Mouse (Mus musculus): ENCODE measurements at regions not wholly inside any gene's neighbourhood (a gene's known extent, or its start where the extent isn't known, plus 50 kb on each side); places are given as distances from the start of the nearest gene placed in this dataset.
A peak's percentile ranks its signal among the peaks of the same experiment; 100 is the strongest.

DNA sequence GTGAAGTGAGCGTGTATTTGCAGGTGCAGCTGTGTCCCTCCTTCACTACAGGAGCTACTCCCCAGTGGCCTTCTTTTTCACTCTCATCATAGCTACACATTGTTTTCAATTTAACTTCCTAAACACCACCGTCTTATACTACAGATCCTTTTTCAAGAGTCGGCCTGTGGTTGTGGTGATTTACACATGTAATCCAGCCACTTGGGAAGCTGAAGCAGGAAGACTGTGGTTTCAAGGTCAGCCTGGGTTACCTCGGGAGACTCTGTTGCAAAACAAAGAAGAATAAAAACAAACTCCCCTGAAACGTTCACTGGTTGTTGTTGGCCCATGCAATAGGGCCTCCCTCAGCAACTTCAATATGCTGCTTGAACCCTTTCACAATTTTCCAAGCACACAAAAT lies 153.8 kb upstream of the Kcnh8 start:
- 67% methylated on average over 5 of the region's 5 CpGs for WGBS
- ATAC-seq (ENCODE audit: low FRiP score, low read depth) = no peak
- Histone ChIP-seq H3K9me3 (ENCODE audit: control insufficient read depth, low read length) (no peaks in the 10 kb centered on the region), H3K27ac (replicated peaks; ENCODE audit: low read depth, low read length) (no peak overlapping the region), H3K36me3 (ENCODE audit: control insufficient read depth, insufficient read depth, low read length) (no peaks in the 10 kb centered on the region), H3K4me2 (replicated peaks; ENCODE audit: low read depth, low read length, severe bottlenecking) (no peak overlapping the region), H3K9ac (ENCODE audit: low read depth, low read length, severe bottlenecking) (no peak overlapping the region), H3K4me1 (ENCODE audit: control insufficient read depth, insufficient read depth, low read length) (no peaks in the 10 kb centered on the region), H3K27me3 (ENCODE audit: control insufficient read depth, insufficient read depth, low read length) (no peaks in the 10 kb centered on the region), H3K4me3 (replicated peaks; ENCODE audit: low read length) (no peak overlapping the region)
- TF ChIP-seq POLR2A (IDR thresholded peaks at IDR 0.05; ENCODE audit: borderline replicate concordance, extremely low read depth, insufficient read depth, insufficient read length) = no peak
- no peak for DNase-seq (ENCODE audit: low spot score)

DNA sequence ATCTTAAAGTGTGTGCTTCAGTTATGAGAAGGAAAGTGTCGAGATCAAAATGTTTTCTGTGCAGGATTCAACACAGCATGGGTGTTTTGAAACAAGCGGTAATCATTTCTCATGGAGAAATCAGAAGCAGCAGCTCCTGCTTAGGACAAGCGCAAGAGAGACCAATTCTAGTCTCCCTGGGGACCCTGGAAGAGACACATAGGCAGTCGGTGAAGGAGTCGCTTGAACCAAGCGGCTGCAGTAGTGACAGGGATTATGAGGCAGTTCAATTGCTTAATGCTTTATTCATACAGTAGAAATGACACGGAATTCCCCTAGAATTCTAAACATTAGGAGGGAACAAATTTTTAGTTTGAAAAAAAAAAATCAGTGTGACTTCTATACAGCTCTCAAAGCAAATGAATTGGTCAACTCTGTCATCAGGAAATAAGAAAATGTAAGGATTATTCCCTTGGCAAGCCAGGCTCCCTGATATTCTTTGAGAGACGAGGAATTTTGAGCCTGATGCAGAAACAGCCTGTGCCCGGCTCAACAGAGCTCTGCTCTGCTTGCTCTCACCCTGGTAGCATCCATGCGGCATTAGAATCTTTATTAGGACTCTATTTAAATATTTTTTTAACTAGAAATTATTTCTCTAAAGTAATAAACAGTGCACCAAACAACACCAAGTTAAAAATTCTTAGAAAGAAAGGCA lies 143.1 kb upstream of the Kcnh8 start:
- no peaks in the 10 kb centered on the region for H3K9me3 ChIP-seq (ENCODE audit: control insufficient read depth, low read length)
- WGBS = 60% methylated on average over 10 of the region's 10 CpGs
- no peak overlapping the region for H3K4me3 ChIP-seq (replicated peaks; ENCODE audit: low read length)
- no peak overlapping the region for H3K4me2 ChIP-seq (replicated peaks; ENCODE audit: low read depth, low read length, severe bottlenecking)
- no peak for ATAC-seq (ENCODE audit: low FRiP score, low read depth)
- no peaks in the 10 kb centered on the region for H3K4me1 ChIP-seq (ENCODE audit: control insufficient read depth, insufficient read depth, low read length)
- no peaks in the 10 kb centered on the region for H3K36me3 ChIP-seq (ENCODE audit: control insufficient read depth, insufficient read depth, low read length)
- no peaks in the 10 kb centered on the region for H3K27me3 ChIP-seq (ENCODE audit: control insufficient read depth, insufficient read depth, low read length)
- no peak for DNase-seq (ENCODE audit: low spot score)
- no peak overlapping the region for H3K27ac ChIP-seq (replicated peaks; ENCODE audit: low read depth, low read length)
- TF ChIP-seq POLR2A (IDR thresholded peaks at IDR 0.05; ENCODE audit: borderline replicate concordance, extremely low read depth, insufficient read depth, insufficient read length) = no peak
- no peak overlapping the region for H3K9ac ChIP-seq (ENCODE audit: low read depth, low read length, severe bottlenecking)

DNA sequence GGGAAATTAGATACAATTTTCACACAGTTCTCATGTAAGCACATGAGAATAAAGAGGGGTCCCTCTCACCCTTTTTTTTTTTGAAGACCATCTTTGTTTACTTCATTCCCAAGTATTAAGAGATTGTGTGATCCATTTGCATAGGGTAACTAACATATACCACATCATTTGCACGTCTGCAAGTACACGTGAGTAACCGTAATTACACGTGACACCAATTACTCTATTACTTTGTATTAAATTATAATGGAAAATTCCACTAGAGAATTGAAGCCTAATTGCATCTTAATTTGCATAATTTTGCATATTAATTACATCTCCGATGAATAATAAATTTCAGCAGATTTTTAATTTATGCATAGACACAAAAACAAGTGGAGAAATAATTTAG lies 142.5 kb upstream of the Kcnh8 start:
- Histone ChIP-seq H3K27ac (replicated peaks; ENCODE audit: low read depth, low read length) (no peak overlapping the region), H3K4me2 (replicated peaks; ENCODE audit: low read depth, low read length, severe bottlenecking) (no peak overlapping the region), H3K9ac (ENCODE audit: low read depth, low read length, severe bottlenecking) (no peak overlapping the region), H3K9me3 (ENCODE audit: control insufficient read depth, low read length) (no peaks in the 10 kb centered on the region), H3K36me3 (ENCODE audit: control insufficient read depth, insufficient read depth, low read length) (no peaks in the 10 kb centered on the region), H3K4me3 (replicated peaks; ENCODE audit: low read length) (no peak overlapping the region), H3K4me1 (ENCODE audit: control insufficient read depth, insufficient read depth, low read length) (no peaks in the 10 kb centered on the region), H3K27me3 (ENCODE audit: control insufficient read depth, insufficient read depth, low read length) (no peaks in the 10 kb centered on the region)
- DNase-seq (ENCODE audit: low spot score) (no peak), ATAC-seq (ENCODE audit: low FRiP score, low read depth) (no peak)
- no peak for TF ChIP-seq POLR2A (IDR thresholded peaks at IDR 0.05; ENCODE audit: borderline replicate concordance, extremely low read depth, insufficient read depth, insufficient read length)
- 84% methylated on average over 5 of the region's 5 CpGs for WGBS

DNA sequence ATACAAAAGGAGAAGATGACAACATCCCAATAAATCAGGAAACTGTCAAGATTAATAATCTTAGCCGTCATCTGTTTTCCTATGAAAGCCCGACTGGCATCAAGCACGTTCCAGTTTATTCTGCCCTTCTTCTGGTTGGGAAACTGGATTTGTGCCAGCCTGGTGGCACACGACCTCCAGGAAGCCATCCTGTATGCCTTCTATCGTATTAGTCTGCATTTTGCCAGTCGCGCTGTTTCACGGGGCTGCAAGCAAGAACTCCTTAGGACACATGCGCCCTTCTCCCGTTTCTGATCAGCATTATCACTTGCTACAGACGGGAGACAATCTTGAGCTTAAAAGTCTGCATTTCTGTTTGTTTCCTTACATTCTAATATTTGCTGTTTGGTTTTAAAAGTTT lies 141.2 kb upstream of the Kcnh8 start:
- no peak for TF ChIP-seq POLR2A (IDR thresholded peaks at IDR 0.05; ENCODE audit: borderline replicate concordance, extremely low read depth, insufficient read depth, insufficient read length)
- 67% methylated on average over 11 of the region's 11 CpGs for WGBS
- Histone ChIP-seq H3K36me3 (ENCODE audit: control insufficient read depth, insufficient read depth, low read length) (no peaks in the 10 kb centered on the region), H3K9ac (ENCODE audit: low read depth, low read length, severe bottlenecking) (no peak overlapping the region), H3K4me1 (ENCODE audit: control insufficient read depth, insufficient read depth, low read length) (no peaks in the 10 kb centered on the region), H3K27ac (replicated peaks; ENCODE audit: low read depth, low read length) (no peak overlapping the region), H3K4me3 (replicated peaks; ENCODE audit: low read length) (no peak overlapping the region), H3K9me3 (ENCODE audit: control insufficient read depth, low read length) (no peaks in the 10 kb centered on the region), H3K4me2 (replicated peaks; ENCODE audit: low read depth, low read length, severe bottlenecking) (no peak overlapping the region), H3K27me3 (ENCODE audit: control insufficient read depth, insufficient read depth, low read length) (no peaks in the 10 kb centered on the region)
- no peak for DNase-seq (ENCODE audit: low spot score)
- ATAC-seq (ENCODE audit: low FRiP score, low read depth) = no peak

DNA sequence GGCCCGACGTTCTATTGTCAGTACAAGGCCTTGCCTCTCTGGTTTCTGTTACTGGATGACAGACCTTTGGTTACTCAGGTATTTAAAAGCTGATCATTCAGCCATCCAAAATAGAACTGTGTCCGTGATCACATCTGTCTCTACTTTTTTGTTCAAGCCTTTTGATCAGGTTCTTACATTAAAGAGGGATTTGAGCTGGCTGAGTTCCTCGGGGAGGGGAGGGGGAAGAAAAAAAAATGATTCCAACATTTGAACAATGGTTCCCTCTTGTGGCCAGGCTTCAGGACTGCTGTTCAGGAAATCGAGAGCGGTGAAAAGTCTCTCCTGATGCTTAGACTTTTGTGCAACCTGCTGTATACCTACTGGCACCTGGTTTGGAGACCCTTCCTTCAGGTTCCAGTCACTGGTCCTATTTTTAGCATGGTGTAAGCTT lies 140.8 kb upstream of the Kcnh8 start:
- WGBS = 27% methylated on average over 6 of the region's 6 CpGs
- no peak overlapping the region for H3K27ac ChIP-seq (replicated peaks; ENCODE audit: low read depth, low read length)
- H3K4me2 ChIP-seq (replicated peaks; ENCODE audit: low read depth, low read length, severe bottlenecking) = no peak overlapping the region
- DNase-seq (ENCODE audit: low spot score) (peak; percentile 73), ATAC-seq (ENCODE audit: low FRiP score, low read depth) (no peak)
- no peaks in the 10 kb centered on the region for H3K9me3 ChIP-seq (ENCODE audit: control insufficient read depth, low read length)
- H3K9ac ChIP-seq (ENCODE audit: low read depth, low read length, severe bottlenecking) = no peak overlapping the region
- no peaks in the 10 kb centered on the region for H3K36me3 ChIP-seq (ENCODE audit: control insufficient read depth, insufficient read depth, low read length)
- no peaks in the 10 kb centered on the region for H3K4me1 ChIP-seq (ENCODE audit: control insufficient read depth, insufficient read depth, low read length)
- no peak for TF ChIP-seq POLR2A (IDR thresholded peaks at IDR 0.05; ENCODE audit: borderline replicate concordance, extremely low read depth, insufficient read depth, insufficient read length)
- H3K4me3 ChIP-seq (replicated peaks; ENCODE audit: low read length) = no peak overlapping the region
- no peaks in the 10 kb centered on the region for H3K27me3 ChIP-seq (ENCODE audit: control insufficient read depth, insufficient read depth, low read length)

Data from limb, embryonic 14.5 days (tissue).